Mouse (Mus musculus): ENCODE measurements at regions not wholly inside any gene's neighbourhood (a gene's known extent, or its start where the extent isn't known, plus 50 kb on each side); places are given as distances from the start of the nearest gene placed in this dataset.
A peak's percentile ranks its signal among the peaks of the same experiment; 100 is the strongest.

GRCm38 (mm10) chr9:14108798-14109197 lies 166.1 kb upstream of the Sesn3 start:
- no peak for TF ChIP-seq CTCF (IDR thresholded peaks at IDR 0.05)
- 90% methylated on average over 4 of the region's 4 CpGs for WGBS

GRCm38 (mm10) chr9:14109492-14109891 lies 165.4 kb upstream of the Sesn3 start:
- Histone ChIP-seq H3K9me3 (ENCODE audit: low read length) (no peaks in the 10 kb centered on the region), H3K27ac (ENCODE audit: low read depth, low read length) (no peak overlapping the region), H3K4me1 (ENCODE audit: insufficient read depth, low read length) (no peaks in the 10 kb centered on the region), H3K4me2 (ENCODE audit: low read depth, low read length, poor library complexity, severe bottlenecking) (no peak overlapping the region), H3K9ac (replicated peaks; ENCODE audit: low read length, poor library complexity, severe bottlenecking) (no peak overlapping the region), H3K27me3 (ENCODE audit: insufficient read depth, low read length) (no peaks in the 10 kb centered on the region), H3K36me3 (ENCODE audit: insufficient read depth, low read length) (no peaks in the 10 kb centered on the region), H3K4me3 (ENCODE audit: low read depth, low read length) (no peak overlapping the region)
- no peak for DNase-seq (ENCODE audit: low spot score)
- no peak for ATAC-seq (ENCODE audit: low FRiP score)
- 86% methylated on average over 4 of the region's 4 CpGs for WGBS
- no peak for TF ChIP-seq CTCF (IDR thresholded peaks at IDR 0.05)

More at GRCm38 (mm10) chr9:14108798-14109197, 166.1 kb upstream of the Sesn3 start:
- ATAC-seq (ENCODE audit: low FRiP score) (no peak), DNase-seq (ENCODE audit: low spot score) (no peak)
- Histone ChIP-seq H3K9ac (replicated peaks; ENCODE audit: low read length, poor library complexity, severe bottlenecking) (no peak overlapping the region), H3K27me3 (ENCODE audit: insufficient read depth, low read length) (no peaks in the 10 kb centered on the region), H3K4me3 (ENCODE audit: low read depth, low read length) (no peak overlapping the region), H3K36me3 (ENCODE audit: insufficient read depth, low read length) (no peaks in the 10 kb centered on the region), H3K9me3 (ENCODE audit: low read length) (no peaks in the 10 kb centered on the region), H3K27ac (ENCODE audit: low read depth, low read length) (no peak overlapping the region), H3K4me2 (ENCODE audit: low read depth, low read length, poor library complexity, severe bottlenecking) (no peak overlapping the region), H3K4me1 (ENCODE audit: insufficient read depth, low read length) (no peaks in the 10 kb centered on the region)

- TF ChIP-seq CTCF (IDR thresholded peaks at IDR 0.05): no peak
- 42% methylated on average over 2 of the region's 2 CpGs for WGBS
- H3K4me3 ChIP-seq (ENCODE audit: low read depth, low read length): no peak overlapping the region
- H3K9me3 ChIP-seq (ENCODE audit: low read length): no peaks in the 10 kb centered on the region
- peak; percentile 39 for DNase-seq (ENCODE audit: low spot score)
- ATAC-seq (ENCODE audit: low FRiP score): no peak
- H3K4me1 ChIP-seq (ENCODE audit: insufficient read depth, low read length): no peaks in the 10 kb centered on the region
- H3K4me2 ChIP-seq (ENCODE audit: low read depth, low read length, poor library complexity, severe bottlenecking): no peak overlapping the region
- no peak overlapping the region for H3K9ac ChIP-seq (replicated peaks; ENCODE audit: low read length, poor library complexity, severe bottlenecking)
- no peaks in the 10 kb centered on the region for H3K27me3 ChIP-seq (ENCODE audit: insufficient read depth, low read length)
- H3K36me3 ChIP-seq (ENCODE audit: insufficient read depth, low read length): no peaks in the 10 kb centered on the region
- no peak overlapping the region for H3K27ac ChIP-seq (ENCODE audit: low read depth, low read length)
Observed at GRCm38 (mm10) chr9:14111713-14112112, 163.2 kb upstream of the Sesn3 start.

DNA sequence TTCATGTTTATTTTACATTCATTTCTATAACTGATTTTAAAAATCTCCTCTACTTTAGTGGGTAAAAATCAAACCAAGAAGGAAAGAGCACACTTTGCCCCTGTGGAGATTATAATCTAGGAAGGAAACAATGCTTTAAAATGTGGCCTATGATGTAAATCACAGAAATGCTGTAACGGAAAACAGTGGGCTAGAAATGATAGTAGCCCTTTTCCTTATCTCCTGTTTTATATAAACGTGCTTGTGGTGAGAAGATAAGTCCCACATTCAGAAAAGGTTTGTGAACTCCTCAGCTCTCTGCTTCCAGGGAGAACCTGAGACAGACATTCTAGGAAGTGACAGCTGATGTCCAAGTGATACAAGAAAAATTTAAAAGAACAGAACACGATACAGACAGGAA lies 159.3 kb upstream of the Sesn3 start:
- Histone ChIP-seq H3K4me2 (ENCODE audit: low read depth, low read length, poor library complexity, severe bottlenecking) (no peak overlapping the region), H3K4me3 (ENCODE audit: low read depth, low read length) (no peak overlapping the region), H3K9me3 (ENCODE audit: low read length) (no peaks in the 10 kb centered on the region), H3K4me1 (ENCODE audit: insufficient read depth, low read length) (no peaks in the 10 kb centered on the region), H3K36me3 (ENCODE audit: insufficient read depth, low read length) (no peaks in the 10 kb centered on the region), H3K27me3 (ENCODE audit: insufficient read depth, low read length) (no peaks in the 10 kb centered on the region), H3K9ac (replicated peaks; ENCODE audit: low read length, poor library complexity, severe bottlenecking) (no peak overlapping the region), H3K27ac (ENCODE audit: low read depth, low read length) (no peak overlapping the region)
- TF ChIP-seq CTCF (IDR thresholded peaks at IDR 0.05): no peak
- 82% methylated on average over 3 of the region's 3 CpGs for WGBS
- DNase-seq (ENCODE audit: low spot score): no peak
- no peak for ATAC-seq (ENCODE audit: low FRiP score)

- H3K4me1 ChIP-seq (ENCODE audit: insufficient read depth, low read length): no peaks in the 10 kb centered on the region
- no peak for TF ChIP-seq CTCF (IDR thresholded peaks at IDR 0.05)
- no peak overlapping the region for H3K9ac ChIP-seq (replicated peaks; ENCODE audit: low read length, poor library complexity, severe bottlenecking)
- ATAC-seq (ENCODE audit: low FRiP score) (no peak), DNase-seq (ENCODE audit: low spot score) (no peak)
- no peaks in the 10 kb centered on the region for H3K27me3 ChIP-seq (ENCODE audit: insufficient read depth, low read length)
- H3K27ac ChIP-seq (ENCODE audit: low read depth, low read length): no peak overlapping the region
- H3K4me3 ChIP-seq (ENCODE audit: low read depth, low read length): no peak overlapping the region
- no peak overlapping the region for H3K4me2 ChIP-seq (ENCODE audit: low read depth, low read length, poor library complexity, severe bottlenecking)
- H3K9me3 ChIP-seq (ENCODE audit: low read length): no peaks in the 10 kb centered on the region
- WGBS: 76% methylated on average over 8 of the region's 8 CpGs
- H3K36me3 ChIP-seq (ENCODE audit: insufficient read depth, low read length): no peaks in the 10 kb centered on the region
Observed at GRCm38 (mm10) chr9:14116097-14116840, 158.6 kb upstream of the Sesn3 start.

GRCm38 (mm10) chr9:14133372-14133771 lies 141.5 kb upstream of the Sesn3 start:
- H3K9me3 ChIP-seq (ENCODE audit: low read length): no peaks in the 10 kb centered on the region
- H3K36me3 ChIP-seq (ENCODE audit: insufficient read depth, low read length): no peaks in the 10 kb centered on the region
- no peak overlapping the region for H3K27ac ChIP-seq (ENCODE audit: low read depth, low read length)

More at GRCm38 (mm10) chr9:14133372-14133771, 141.5 kb upstream of the Sesn3 start:
- H3K27me3 ChIP-seq (ENCODE audit: insufficient read depth, low read length): no peaks in the 10 kb centered on the region
- no peak overlapping the region for H3K9ac ChIP-seq (replicated peaks; ENCODE audit: low read length, poor library complexity, severe bottlenecking)
- no peak overlapping the region for H3K4me2 ChIP-seq (ENCODE audit: low read depth, low read length, poor library complexity, severe bottlenecking)
- no peaks in the 10 kb centered on the region for H3K4me1 ChIP-seq (ENCODE audit: insufficient read depth, low read length)
- TF ChIP-seq CTCF (IDR thresholded peaks at IDR 0.05): no peak
- no peak for DNase-seq (ENCODE audit: low spot score)
- WGBS: 89% methylated on average over 5 of the region's 5 CpGs
- ATAC-seq (ENCODE audit: low FRiP score): no peak
- H3K4me3 ChIP-seq (ENCODE audit: low read depth, low read length): no peak overlapping the region
